Mouse (Mus musculus): ENCODE results near the gene Ulk4. TPM values are rescaled to one million over a fixed set of nuclear protein-coding genes. Genes with fewer than 3 reads are reported as not detected.

The Ulk4 gene
- polyA plus RNA-seq, 1 experiment from 2014 or later: 136 TPM

GRCm38 (mm10) chr9:121065383-121065978, 211.5 kb downstream of the Ulk4 start:
- H3K4me2 ChIP-seq (ENCODE audit: low read length): no peak overlapping the region
- no peak overlapping the region for H3K4me3 ChIP-seq (replicated peaks; ENCODE audit: low read depth, low read length)
- no peak for TF ChIP-seq CTCF (IDR thresholded peaks at IDR 0.05; ENCODE audit: low read depth)
- H3K36me3 ChIP-seq (ENCODE audit: insufficient read depth, low read length): no peaks in the 10 kb centered on the region
- DNase-seq (ENCODE audit: low spot score) (no peak), ATAC-seq (replicated peaks; ENCODE audit: low FRiP score, low read depth) (no peak)
- H3K27ac ChIP-seq: no peak overlapping the region
- no peaks in the 10 kb centered on the region for H3K4me1 ChIP-seq (replicated peaks; ENCODE audit: insufficient read depth, low read length)
- H3K9ac ChIP-seq (ENCODE audit: low read depth, low read length): no peak overlapping the region
- no peaks in the 10 kb centered on the region for H3K27me3 ChIP-seq (ENCODE audit: insufficient read depth, low read length)
- 79% methylated on average over 10 of the region's 10 CpGs for WGBS
- H3K9me3 ChIP-seq (replicated peaks; ENCODE audit: low read length): no peaks in the 10 kb centered on the region

GRCm38 (mm10) chr9:121064606-121065355, 212.2 kb downstream of the Ulk4 start:
- DNase-seq (ENCODE audit: low spot score): no peak
- ATAC-seq (replicated peaks; ENCODE audit: low FRiP score, low read depth): no peak
- Histone ChIP-seq H3K27me3 (ENCODE audit: insufficient read depth, low read length) (no peaks in the 10 kb centered on the region), H3K36me3 (ENCODE audit: insufficient read depth, low read length) (no peaks in the 10 kb centered on the region), H3K4me1 (replicated peaks; ENCODE audit: insufficient read depth, low read length) (no peaks in the 10 kb centered on the region), H3K4me3 (replicated peaks; ENCODE audit: low read depth, low read length) (no peak overlapping the region), H3K4me2 (ENCODE audit: low read length) (no peak overlapping the region), H3K9ac (ENCODE audit: low read depth, low read length) (no peak overlapping the region), H3K9me3 (replicated peaks; ENCODE audit: low read length) (no peaks in the 10 kb centered on the region), H3K27ac (no peak overlapping the region)
- WGBS: 76% methylated on average over 14 of the region's 14 CpGs
- TF ChIP-seq CTCF (IDR thresholded peaks at IDR 0.05; ENCODE audit: low read depth): no peak

GRCm38 (mm10) chr9:121062671-121063070, 214.3 kb downstream of the Ulk4 start:
- no peak overlapping the region for H3K4me2 ChIP-seq (ENCODE audit: low read length)
- no peak overlapping the region for H3K9ac ChIP-seq (ENCODE audit: low read depth, low read length)
- TF ChIP-seq CTCF (IDR thresholded peaks at IDR 0.05; ENCODE audit: low read depth): no peak
- DNase-seq (ENCODE audit: low spot score): no peak
- H3K4me3 ChIP-seq (replicated peaks; ENCODE audit: low read depth, low read length): no peak overlapping the region
- no peak for ATAC-seq (replicated peaks; ENCODE audit: low FRiP score, low read depth)
- H3K36me3 ChIP-seq (ENCODE audit: insufficient read depth, low read length): no peaks in the 10 kb centered on the region
- 45% methylated on average over 3 of the region's 3 CpGs for WGBS
- no peak overlapping the region for H3K27ac ChIP-seq
- no peaks in the 10 kb centered on the region for H3K9me3 ChIP-seq (replicated peaks; ENCODE audit: low read length)
- no peaks in the 10 kb centered on the region for H3K27me3 ChIP-seq (ENCODE audit: insufficient read depth, low read length)
- H3K4me1 ChIP-seq (replicated peaks; ENCODE audit: insufficient read depth, low read length): no peaks in the 10 kb centered on the region

GRCm38 (mm10) chr9:121061820-121062623, 215.0 kb downstream of the Ulk4 start:
- ATAC-seq (replicated peaks; ENCODE audit: low FRiP score, low read depth): no peak; the same call in 1 of the 2 replicates
- 27% methylated on average over 12 of the region's 12 CpGs for whole genome bisulfite sequencing
- H3K27ac ChIP-seq: no peak overlapping the region
- H3K9ac ChIP-seq (ENCODE audit: low read depth, low read length): no peak overlapping the region
- H3K4me2 ChIP-seq (ENCODE audit: low read length): no peak overlapping the region
- DNase-seq (ENCODE audit: low spot score): peak; percentile 37
- no peaks in the 10 kb centered on the region for H3K9me3 ChIP-seq (replicated peaks; ENCODE audit: low read length)
- H3K36me3 ChIP-seq (ENCODE audit: insufficient read depth, low read length): no peaks in the 10 kb centered on the region
- H3K4me3 ChIP-seq (replicated peaks; ENCODE audit: low read depth, low read length): no peak overlapping the region
- no peaks in the 10 kb centered on the region for H3K4me1 ChIP-seq (replicated peaks; ENCODE audit: insufficient read depth, low read length)
- no peak for TF ChIP-seq CTCF (IDR thresholded peaks at IDR 0.05; ENCODE audit: low read depth)
- no peaks in the 10 kb centered on the region for H3K27me3 ChIP-seq (ENCODE audit: insufficient read depth, low read length)

- Histone ChIP-seq H3K27me3 (ENCODE audit: insufficient read depth, low read length) (no peaks in the 10 kb centered on the region), H3K36me3 (ENCODE audit: insufficient read depth, low read length) (no peaks in the 10 kb centered on the region), H3K27ac (no peak overlapping the region), H3K4me1 (replicated peaks; ENCODE audit: insufficient read depth, low read length) (no peaks in the 10 kb centered on the region), H3K4me2 (ENCODE audit: low read length) (no peak overlapping the region), H3K4me3 (replicated peaks; ENCODE audit: low read depth, low read length) (no peak overlapping the region), H3K9me3 (replicated peaks; ENCODE audit: low read length) (no peaks in the 10 kb centered on the region), H3K9ac (ENCODE audit: low read depth, low read length) (no peak overlapping the region)
- DNase-seq (ENCODE audit: low spot score) (no peak), ATAC-seq (replicated peaks; ENCODE audit: low FRiP score, low read depth) (no peak)
- WGBS: 70% methylated on average over 8 of the region's 8 CpGs
- TF ChIP-seq CTCF (IDR thresholded peaks at IDR 0.05; ENCODE audit: low read depth): no peak
These were observed 216.7 kb downstream of the Ulk4 start for GRCm38 (mm10) chr9:121060331-121060730.

- Histone ChIP-seq H3K9ac (ENCODE audit: low read depth, low read length) (no peak overlapping the region), H3K36me3 (ENCODE audit: insufficient read depth, low read length) (no peaks in the 10 kb centered on the region), H3K4me2 (ENCODE audit: low read length) (no peak overlapping the region), H3K4me3 (replicated peaks; ENCODE audit: low read depth, low read length) (no peak overlapping the region), H3K27me3 (ENCODE audit: insufficient read depth, low read length) (no peaks in the 10 kb centered on the region), H3K4me1 (replicated peaks; ENCODE audit: insufficient read depth, low read length) (no peaks in the 10 kb centered on the region), H3K9me3 (replicated peaks; ENCODE audit: low read length) (no peaks in the 10 kb centered on the region), H3K27ac (no peak overlapping the region)
- 93% methylated on average over 3 of the region's 3 CpGs for WGBS
- TF ChIP-seq CTCF (IDR thresholded peaks at IDR 0.05; ENCODE audit: low read depth): peak; percentile 72
- ATAC-seq (replicated peaks; ENCODE audit: low FRiP score, low read depth) (no peak), DNase-seq (ENCODE audit: low spot score) (peak; percentile 63)
These were observed 217.7 kb downstream of the Ulk4 start for GRCm38 (mm10) chr9:121059286-121059685.

Data from kidney, postnatal 0 days (tissue).